Mouse (Mus musculus) G1E (cell line): ENCODE measurements around the gene Dynll1.

Experiments
- CTCF ChIP-seq: IDR thresholded peaks from 2 replicates; pipeline ENCODE4 v1.5.1; 2012; ENCODE audit warnings: low read depth, low read length, inconsistent platforms, mixed read lengths
- GATA1 ChIP-seq: IDR thresholded peaks from 2 replicates; pipeline ENCODE4 v1.6.1; 2012; ENCODE audit warnings: borderline replicate concordance, low read length, inconsistent platforms, mixed read lengths
- TAL1 ChIP-seq: conservative IDR thresholded peaks from 2 replicates; pipeline ENCODE4 v1.6.1; 2012; ENCODE audit warnings: low read depth, low read length, inconsistent platforms, mixed read lengths

DNA sequence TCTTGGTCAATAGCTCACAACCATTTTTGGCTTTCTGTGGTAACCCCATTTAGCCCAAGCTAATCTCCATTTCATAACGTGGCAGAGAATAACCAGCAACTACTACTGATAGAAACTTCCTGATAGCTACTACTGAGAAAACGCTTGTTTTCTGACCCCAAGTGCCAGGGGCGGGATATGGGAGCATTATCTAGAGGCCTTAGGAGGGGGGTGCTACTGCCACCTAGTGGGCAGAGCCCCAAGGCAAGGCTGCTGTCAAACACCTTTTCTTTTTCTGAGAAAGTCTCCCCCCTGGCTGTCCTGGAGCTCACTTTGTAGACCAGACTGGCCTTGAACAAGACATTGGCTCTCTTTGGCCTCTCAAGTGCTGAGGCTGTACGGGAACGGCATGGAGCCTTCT is 46.8 kb upstream of the Dynll1 start:
- TF ChIP-seq GATA1 (no peak), CTCF (peak; percentile 76), TAL1 (no peak)
